Comparison of ENCODE assay signal across 8 mouse cellular contexts in genomic region chr5:25754236-25754766, GRCm38 (mm10). TPM values are rescaled to one million over a fixed set of nuclear protein-coding genes. Genes with fewer than 3 reads are reported as not detected.
A peak's percentile ranks its signal among the peaks of the same experiment; 100 is the strongest.
DNase-seq lines count a peak whose midpoint lies in the region; ATAC-seq and TF ChIP-seq lines count a peak whose summit lies in the region.

No protein-coding gene starts in this region.

- peak overlapping the region; percentile 46; the same call in 1 of the 2 replicates for H3K27ac ChIP-seq in heart, postnatal 0 days (ENCODE audit: low read depth)
- H3K27ac ChIP-seq in midbrain, embryonic 14.5 days (replicated peaks; ENCODE audit: low read depth, low read length) = peak overlapping the region; percentile 41; the same call in 1 of the 2 replicates

- H3K9ac ChIP-seq in heart, postnatal 0 days (replicated peaks; ENCODE audit: low read depth, low read length) = 0 out of 2 replicates have a peak overlapping the region, but pooled peaks have one; percentile 1
- no peak overlapping the region; the same call in 1 of the 2 replicates for H3K9ac ChIP-seq in midbrain, embryonic 14.5 days (replicated peaks; ENCODE audit: low read length)

- H3K4me2 ChIP-seq in heart, postnatal 0 days (ENCODE audit: low read depth, low read length) = no peak overlapping the region; the same call in 1 of the 2 replicates
- no peak overlapping the region for H3K4me2 ChIP-seq in midbrain, embryonic 14.5 days (ENCODE audit: low read length)

- peaks cover 33% of the 10 kb centered on the region for H3K4me1 ChIP-seq in heart, postnatal 0 days (ENCODE audit: control insufficient read depth, insufficient read depth)
- H3K4me1 ChIP-seq in midbrain, embryonic 14.5 days (ENCODE audit: control insufficient read depth, insufficient read depth, low read length) = peaks cover 16% of the 10 kb centered on the region

- no peaks in the 10 kb centered on the region for H3K36me3 ChIP-seq in heart, postnatal 0 days (replicated peaks; ENCODE audit: control insufficient read depth, insufficient read depth, low read length)
- H3K36me3 ChIP-seq in midbrain, embryonic 14.5 days (ENCODE audit: control insufficient read depth, insufficient read depth, low read length) = no peaks in the 10 kb centered on the region

- no peaks in the 10 kb centered on the region for H3K9me3 ChIP-seq in heart, postnatal 0 days (replicated peaks; ENCODE audit: control insufficient read depth, low read length)
- no peaks in the 10 kb centered on the region for H3K9me3 ChIP-seq in midbrain, embryonic 14.5 days (ENCODE audit: control insufficient read depth, low read length)

- no peaks in the 10 kb centered on the region for H3K27me3 ChIP-seq in heart, postnatal 0 days (ENCODE audit: control insufficient read depth, insufficient read depth, low read length)
- H3K27me3 ChIP-seq in midbrain, embryonic 14.5 days (ENCODE audit: control insufficient read depth, insufficient read depth, low read length) = no peaks in the 10 kb centered on the region

- peak; percentile 41 to 73 for DNase-seq in adrenal gland, adult (ENCODE audit: inconsistent age in 2 of 2, low spot score in 1 of 2)
- DNase-seq in adrenal gland, postnatal 4 days (ENCODE audit: low spot score in 2 of 2) = no peak
- peak; percentile 19 for DNase-seq in ovary, postnatal 36 days (ENCODE audit: low spot score)
- no peak for DNase-seq in ovary, postnatal 10 days (ENCODE audit: low spot score)
- peak; percentile 56 for DNase-seq in heart, postnatal 0 days (ENCODE audit: low spot score)
- peak; percentile 63 for DNase-seq in midbrain, embryonic 14.5 days
- no peak for DNase-seq in layer of hippocampus, postnatal 36 days
- no peak for DNase-seq in T-cell, adult 2 months (ENCODE audit: low spot score)

- no peak for TF ChIP-seq CTCF in heart, postnatal 0 days (IDR thresholded peaks at IDR 0.05; ENCODE audit: low read depth)

- 8% methylated on average over 2 of the region's 2 CpGs for WGBS in heart, postnatal 0 days
- WGBS in midbrain, embryonic 14.5 days = 0% methylated on average over 2 of the region's 2 CpGs

- TF ChIP-seq EP300 in heart, postnatal 0 days (IDR thresholded peaks at IDR 0.05; ENCODE audit: low read depth) = no peak

- ATAC-seq in heart, postnatal 0 days (ENCODE audit: insufficient read depth, low read depth) = peak; percentile 59
- no peak for ATAC-seq in midbrain, embryonic 14.5 days (ENCODE audit: low FRiP score, low TSS enrichment)

- no peak overlapping the region for H3K4me3 ChIP-seq in heart, postnatal 0 days (ENCODE audit: low read depth, low read length)
- no peak overlapping the region for H3K4me3 ChIP-seq in midbrain, embryonic 14.5 days (replicated peaks; ENCODE audit: low read depth, low read length)

RNA-seq across cellular contexts. Expression of gene Actr3b, which starts 5.5 kb away (rescaled TPM):
- total RNA-seq in adrenal gland, postnatal 4 days (2021) = 10 to 100 TPM; 10.6 to 11.9 TPM
- 12.0 and 16.7 TPM in 2 replicates for total RNA-seq in heart, postnatal 0 days (2014; rRNA removed; ENCODE audit: low replicate concordance)
- polyA plus RNA-seq in heart, postnatal 0 days (2015; fragmentation: Nextera tagmentation; extraction: Ambion mirVana) = 27.6 and 29.4 TPM in 2 replicates
- 28.9 and 31.2 TPM in 2 replicates for polyA plus RNA-seq in midbrain, embryonic 14.5 days (2014; fragmentation: Nextera tagmentation; extraction: Ambion mirVana)
- 100 to 1,000 TPM; 133 to 143 TPM for total RNA-seq in layer of hippocampus, postnatal 36 days (2021)

RNA-seq across cellular contexts. Expression of gene Xrcc2, which starts 48.7 kb away (rescaled TPM):
- 10 to 100 TPM in 1 of 2 experiments, 1 to 10 TPM in 1; 9.0 to 12.2 TPM for total RNA-seq in adrenal gland, postnatal 4 days (2021)
- total RNA-seq in heart, postnatal 0 days (2014; rRNA removed; ENCODE audit: low replicate concordance) = 7.3 and 29.1 TPM in 2 replicates
- polyA plus RNA-seq in heart, postnatal 0 days (2015; fragmentation: Nextera tagmentation; extraction: Ambion mirVana) = 3.0 and 3.3 TPM in 2 replicates
- polyA plus RNA-seq in midbrain, embryonic 14.5 days (2014; fragmentation: Nextera tagmentation; extraction: Ambion mirVana) = 4.4 TPM in 2 replicates
- 1 to 10 TPM; 5.2 to 6.8 TPM for total RNA-seq in layer of hippocampus, postnatal 36 days (2021)

Comparison
In these comparisons a context has a peak if more than half of its experiments do, and no peak if none do; other contexts are left out.
1. DNase-seq: peak in adrenal gland, adult (2 of 2), ovary, postnatal 36 days (single experiment), heart, postnatal 0 days (single experiment) and midbrain, embryonic 14.5 days (single experiment); none in adrenal gland, postnatal 4 days (0 of 2), ovary, postnatal 10 days (single experiment), layer of hippocampus, postnatal 36 days (0 of 2) and T-cell, adult 2 months (single experiment).